In the genomic region with DNA sequence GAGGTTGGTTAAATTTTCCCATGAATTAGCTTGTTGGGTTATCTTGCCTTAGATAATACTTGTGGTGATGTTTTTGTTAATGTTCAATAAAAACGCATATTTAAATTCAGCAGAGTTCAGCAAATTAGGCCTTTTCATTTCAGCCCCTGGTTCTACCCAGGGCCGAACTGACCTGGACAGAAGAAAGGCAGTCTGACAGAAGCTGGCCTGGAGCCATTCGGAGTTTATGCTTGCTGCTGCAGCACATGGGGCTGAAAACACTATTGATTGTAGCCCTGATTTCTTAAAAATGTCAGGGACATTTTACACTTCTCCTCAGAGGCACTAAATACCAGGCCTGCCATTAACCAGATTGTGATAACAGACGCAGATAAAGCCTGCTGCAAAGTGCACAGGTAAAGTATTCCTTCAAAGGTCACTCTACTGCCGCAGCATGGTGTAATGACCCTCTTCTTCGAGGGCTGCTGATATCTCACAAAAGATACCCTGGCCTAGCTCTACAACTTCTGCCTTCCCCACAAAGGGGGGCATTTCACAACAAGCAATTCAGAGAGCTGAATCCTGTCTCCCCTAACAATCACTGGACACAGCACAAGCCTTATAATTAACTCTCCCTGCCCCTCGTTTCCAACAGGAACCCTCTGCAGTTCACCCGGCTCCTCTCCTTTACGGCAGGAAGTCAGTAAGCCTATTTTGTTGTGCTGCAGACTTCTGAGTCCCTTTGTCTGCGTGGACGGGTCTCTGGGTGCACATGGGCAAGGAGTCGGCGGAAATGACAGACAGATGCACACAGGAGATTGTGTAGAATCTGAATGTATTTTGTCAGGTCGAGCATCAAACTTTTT, we compare ENCODE assay signal across 16 mouse cellular contexts.
DNase-seq lines count a peak whose midpoint lies in the region; ATAC-seq and TF ChIP-seq lines count a peak whose summit lies in the region.
"Had no signal": no experiment of that assay in that cellular context is flagged by ENCODE, and none has a peak within 500 bp of the region (broad histone marks: within the 10 kb centered on the region; RNA-seq: fewer than 3 reads in every experiment).

No protein-coding gene starts in this region.

- H3K27me3 ChIP-seq in midbrain, embryonic 14.5 days (ENCODE audit: control insufficient read depth, insufficient read depth, low read length): no peaks in the 10 kb centered on the region
- H3K27me3 ChIP-seq in midbrain, embryonic 16.5 days (ENCODE audit: control insufficient read depth, insufficient read depth, low read depth, low read length): no peaks in the 10 kb centered on the region
- H3K27me3 ChIP-seq: forebrain, embryonic 15.5 days; hindbrain, embryonic 12.5 days; liver, embryonic 15.5 days had no signal

- intact Hi-C loops in left cerebral cortex, adult 2 months (cut with DNase I): no loop called here

- H3K9me3 ChIP-seq in midbrain, embryonic 14.5 days (ENCODE audit: control insufficient read depth, low read length): no peaks in the 10 kb centered on the region
- H3K9me3 ChIP-seq in midbrain, embryonic 16.5 days (replicated peaks; ENCODE audit: control insufficient read depth, low read length, poor library complexity, severe bottlenecking): no peaks in the 10 kb centered on the region
- H3K9me3 ChIP-seq: forebrain, embryonic 15.5 days; hindbrain, embryonic 12.5 days; liver, embryonic 15.5 days had no signal

- peak; percentile 33 to 52 for DNase-seq in cerebellum, postnatal 10 days
- no peak for DNase-seq in cerebellum, adult 9-11 months
- peak; percentile 30 for DNase-seq in midbrain, embryonic 14.5 days
- peak; percentile 24 for DNase-seq in kidney, postnatal 10 days
- no peak for DNase-seq in left cerebral cortex, adult 2 months (ENCODE audit: extremely low spot score in 1 of 2, low spot score in 2 of 2)
- no peak for DNase-seq in urinary bladder, postnatal 10 days (ENCODE audit: low spot score)
- DNase-seq: B cell, adult 2 months; cerebellum, adult 9-10 months; heart, adult 18-20 months; left cerebral cortex, postnatal 4 days; lung, postnatal 10 days; thymus, postnatal 14 days had no signal

- no peak for ATAC-seq in midbrain, embryonic 14.5 days (ENCODE audit: low FRiP score, low TSS enrichment)
- ATAC-seq in midbrain, embryonic 16.5 days: no peak
- ATAC-seq: forebrain, embryonic 15.5 days had no signal

- no peak overlapping the region for H3K4me3 ChIP-seq in midbrain, embryonic 14.5 days (replicated peaks; ENCODE audit: low read depth, low read length)
- H3K4me3 ChIP-seq in midbrain, embryonic 16.5 days (ENCODE audit: low read depth, low read length): no peak overlapping the region
- H3K4me3 ChIP-seq in left cerebral cortex, adult 2 months: no peak overlapping the region
- H3K4me3 ChIP-seq: forebrain, embryonic 15.5 days; hindbrain, embryonic 12.5 days; liver, embryonic 15.5 days had no signal

- H3K4me2 ChIP-seq in midbrain, embryonic 14.5 days (ENCODE audit: low read length): no peak overlapping the region
- no peak overlapping the region for H3K4me2 ChIP-seq in midbrain, embryonic 16.5 days (ENCODE audit: low read length)
- H3K4me2 ChIP-seq: forebrain, embryonic 15.5 days; hindbrain, embryonic 12.5 days; liver, embryonic 15.5 days had no signal

- H3K36me3 ChIP-seq in midbrain, embryonic 14.5 days (ENCODE audit: control insufficient read depth, insufficient read depth, low read length): no peaks in the 10 kb centered on the region
- H3K36me3 ChIP-seq in midbrain, embryonic 16.5 days (ENCODE audit: control insufficient read depth, insufficient read depth, low read length): no peaks in the 10 kb centered on the region
- H3K36me3 ChIP-seq: forebrain, embryonic 15.5 days; hindbrain, embryonic 12.5 days; liver, embryonic 15.5 days had no signal

- H3K9ac ChIP-seq in midbrain, embryonic 14.5 days (replicated peaks; ENCODE audit: low read length): no peak overlapping the region
- H3K9ac ChIP-seq in midbrain, embryonic 16.5 days (ENCODE audit: low read depth, low read length): no peak overlapping the region
- H3K9ac ChIP-seq: forebrain, embryonic 15.5 days; hindbrain, embryonic 12.5 days; liver, embryonic 15.5 days had no signal

- no peak for TF ChIP-seq CTCF in left cerebral cortex, adult 2 months (IDR thresholded peaks at IDR 0.05)

- WGBS in midbrain, embryonic 14.5 days: 58% methylated on average over 14 of the region's 14 CpGs
- 50% methylated on average over 14 of the region's 14 CpGs for WGBS in midbrain, embryonic 16.5 days

- no peaks in the 10 kb centered on the region for H3K4me1 ChIP-seq in midbrain, embryonic 14.5 days (ENCODE audit: control insufficient read depth, insufficient read depth, low read length)
- H3K4me1 ChIP-seq in midbrain, embryonic 16.5 days (ENCODE audit: control insufficient read depth, insufficient read depth, low read length): no peaks in the 10 kb centered on the region
- H3K4me1 ChIP-seq: hindbrain, embryonic 12.5 days; liver, embryonic 15.5 days had no signal

- no peak overlapping the region for H3K27ac ChIP-seq in midbrain, embryonic 14.5 days (replicated peaks; ENCODE audit: low read depth, low read length)
- no peak overlapping the region for H3K27ac ChIP-seq in midbrain, embryonic 16.5 days (ENCODE audit: low read length)
- H3K27ac ChIP-seq in left cerebral cortex, adult 2 months: no peak overlapping the region
- H3K27ac ChIP-seq: forebrain, embryonic 15.5 days; hindbrain, embryonic 12.5 days; liver, embryonic 15.5 days had no signal

Comparison
In these comparisons a context has a peak if more than half of its experiments do, and no peak if none do; other contexts are left out.
1. DNase-seq: peak in cerebellum, postnatal 10 days (2 of 2), midbrain, embryonic 14.5 days (single experiment) and kidney, postnatal 10 days (single experiment); none in cerebellum, adult 9-11 months (single experiment), left cerebral cortex, adult 2 months (0 of 2) and urinary bladder, postnatal 10 days (single experiment).